8 mouse cellular contexts compared by ENCODE assay signal in genomic region chr17:25867509-25867835, GRCm38 (mm10). TPM values are rescaled to one million over a fixed set of nuclear protein-coding genes. Genes with fewer than 3 reads are reported as not detected.
DNase-seq lines count a peak whose midpoint lies in the region; ATAC-seq and TF ChIP-seq lines count a peak whose summit lies in the region.

No protein-coding gene starts in this region.

- TF ChIP-seq RAD21 in MEL (IDR thresholded peaks at IDR 0.05; ENCODE audit: low read depth, low read length): no peak

- H3K36me3 ChIP-seq in heart, embryonic 14.5 days (ENCODE audit: control insufficient read depth, insufficient read depth, low read length): peaks cover 33% of the 10 kb centered on the region
- peaks cover 0 to 6% of the 10 kb centered on the region in 2 experiments; a peak in 2 of 4 replicates for H3K36me3 ChIP-seq in MEL (ENCODE audit: control insufficient read depth in 1 of 2, insufficient read depth in 2 of 2, low read length in 2 of 2)
- H3K36me3 ChIP-seq in hindbrain, embryonic 15.5 days: no peaks in the 10 kb centered on the region
- H3K36me3 ChIP-seq in midbrain, embryonic 12.5 days: no peaks in the 10 kb centered on the region

- no peak for TF ChIP-seq CTCF in MEL (IDR thresholded peaks at IDR 0.05 in 2 of 3, conservative IDR thresholded peaks at IDR 0.05 in 1 of 3; ENCODE audit: control insufficient read depth in 1 of 3, insufficient read depth in 1 of 3, low read depth in 2 of 3, low read length in 3 of 3, poor library complexity in 1 of 3, severe bottlenecking in 1 of 3)

- ATAC-seq in heart, embryonic 14.5 days (ENCODE audit: insufficient number of reproducible peaks, insufficient read depth, low FRiP score, low read depth): no peak
- no peak for ATAC-seq in hindbrain, embryonic 15.5 days (ENCODE audit: low FRiP score, low read depth)
- no peak for ATAC-seq in midbrain, embryonic 12.5 days (ENCODE audit: low FRiP score, low read depth)

- H3K4me3 ChIP-seq in heart, embryonic 14.5 days (ENCODE audit: control insufficient read depth in 1 of 2, insufficient read depth in 1 of 2, low read depth in 1 of 2, low read length in 2 of 2): peak overlapping the region; percentile 84 to 92
- peak overlapping the region; percentile 76 to 79 for H3K4me3 ChIP-seq in MEL (ENCODE audit: control insufficient read depth in 1 of 2, insufficient read depth in 1 of 2, low read depth in 2 of 2, low read length in 2 of 2)
- peak overlapping the region; percentile 71 for H3K4me3 ChIP-seq in hindbrain, embryonic 15.5 days
- peak overlapping the region; percentile 83 for H3K4me3 ChIP-seq in midbrain, embryonic 12.5 days

- peak overlapping the region; percentile 93 for H3K9ac ChIP-seq in heart, embryonic 14.5 days (ENCODE audit: low read length)
- peak overlapping the region; percentile 80 for H3K9ac ChIP-seq in MEL (ENCODE audit: control insufficient read depth, low read depth, low read length, poor library complexity, severe bottlenecking)
- H3K9ac ChIP-seq in hindbrain, embryonic 15.5 days: peak overlapping the region; percentile 19; the same call in 1 of the 2 replicates
- no peak overlapping the region for H3K9ac ChIP-seq in midbrain, embryonic 12.5 days (replicated peaks)

- H3K27me3 ChIP-seq in heart, embryonic 14.5 days (ENCODE audit: control insufficient read depth, insufficient read depth, low read length): no peaks in the 10 kb centered on the region
- H3K27me3 ChIP-seq in MEL (ENCODE audit: control insufficient read depth in 1 of 2, insufficient read depth in 2 of 2, low read length in 2 of 2): no peaks in the 10 kb centered on the region
- H3K27me3 ChIP-seq in hindbrain, embryonic 15.5 days: no peaks in the 10 kb centered on the region
- H3K27me3 ChIP-seq in midbrain, embryonic 12.5 days: peaks cover 10% of the 10 kb centered on the region

- peak overlapping the region; percentile 86 for H3K4me2 ChIP-seq in heart, embryonic 14.5 days (ENCODE audit: low read length)
- H3K4me2 ChIP-seq in hindbrain, embryonic 15.5 days: peak overlapping the region; percentile 95
- peak overlapping the region; percentile 100 for H3K4me2 ChIP-seq in midbrain, embryonic 12.5 days (replicated peaks)

- H3K79me2 ChIP-seq in MEL (ENCODE audit: control insufficient read depth, insufficient read depth, low read length, poor library complexity): peaks cover 25% of the 10 kb centered on the region

- no peaks in the 10 kb centered on the region for H3K9me3 ChIP-seq in heart, embryonic 14.5 days (ENCODE audit: control insufficient read depth, low read length)
- no peaks in the 10 kb centered on the region for H3K9me3 ChIP-seq in MEL (replicated peaks; ENCODE audit: insufficient read depth, low read length)
- H3K9me3 ChIP-seq in hindbrain, embryonic 15.5 days: no peaks in the 10 kb centered on the region
- H3K9me3 ChIP-seq in midbrain, embryonic 12.5 days: no peaks in the 10 kb centered on the region

- no peak for TF ChIP-seq EP300 in MEL (IDR thresholded peaks at IDR 0.05; ENCODE audit: low read depth in 1 of 2, low read length in 2 of 2)

- H3K4me1 ChIP-seq in heart, embryonic 14.5 days (ENCODE audit: control insufficient read depth in 2 of 2, insufficient read depth in 2 of 2, low read length in 2 of 2): peaks cover 7 to 21% of the 10 kb centered on the region in 2 experiments; a peak in 3 of 4 replicates
- H3K4me1 ChIP-seq in MEL (ENCODE audit: control insufficient read depth in 1 of 2, insufficient read depth in 2 of 2, low read length in 2 of 2): peaks cover 0 to 5% of the 10 kb centered on the region in 2 experiments; a peak in 1 of 4 replicates
- peaks cover 22% of the 10 kb centered on the region for H3K4me1 ChIP-seq in hindbrain, embryonic 15.5 days (replicated peaks)
- peaks cover 18% of the 10 kb centered on the region for H3K4me1 ChIP-seq in midbrain, embryonic 12.5 days

- peak in 1 of 2 experiments; percentile 35; a peak in 1 of 4 replicates for TF ChIP-seq POLR2A in MEL (IDR thresholded peaks at IDR 0.05; ENCODE audit: control insufficient read depth in 1 of 2, insufficient read depth in 1 of 2, low read depth in 1 of 2, low read length in 2 of 2, poor library complexity in 1 of 2)

- peak overlapping the region; percentile 73 to 97 for H3K27ac ChIP-seq in heart, embryonic 14.5 days (replicated peaks in 1 of 2; ENCODE audit: control insufficient read depth in 1 of 2, insufficient read depth in 1 of 2, low read depth in 2 of 2, low read length in 2 of 2)
- peak overlapping the region; percentile 47 for H3K27ac ChIP-seq in MEL (ENCODE audit: control insufficient read depth, low read depth, low read length)
- no peak overlapping the region for H3K27ac ChIP-seq in hindbrain, embryonic 15.5 days (replicated peaks)
- no peak overlapping the region for H3K27ac ChIP-seq in midbrain, embryonic 12.5 days (replicated peaks)

- WGBS in heart, embryonic 14.5 days: 12% methylated on average over 7 of the region's 7 CpGs
- 16% methylated on average over 7 of the region's 7 CpGs for WGBS in hindbrain, embryonic 15.5 days
- 13% methylated on average over 7 of the region's 7 CpGs for WGBS in midbrain, embryonic 12.5 days

- no peak for DNase-seq in heart, postnatal 4 days
- no peak for DNase-seq in MEL (ENCODE audit: low read depth, low spot score)
- no peak for DNase-seq in right cerebral cortex, postnatal 25 days
- no peak for DNase-seq in spleen, adult 12 weeks (ENCODE audit: low spot score)
- no peak for DNase-seq in layer of hippocampus, adult 11-12 months (ENCODE audit: low spot score)

TF ChIP-seq in MEL, 35 proteins besides CTCF, POLR2A, EP300 and RAD21:
- TF ChIP-seq ELF1 (IDR thresholded peaks at IDR 0.05; ENCODE audit: low read depth, low read length) (0 out of 2 replicates have a peak, but pooled peaks have one; percentile 33), TBP (IDR thresholded peaks at IDR 0.05; ENCODE audit: low read depth, low read length) (peak; percentile 53), MAFK (IDR thresholded peaks at IDR 0.05; ENCODE audit: borderline replicate concordance, low read depth, low read length) (no peak), ZMIZ1 (IDR thresholded peaks at IDR 0.05; ENCODE audit: low read depth, low read length) (no peak), E2F4 (IDR thresholded peaks at IDR 0.05; ENCODE audit: borderline replicate concordance, low read depth, low read length) (no peak)

RNA-seq across cellular contexts. Expression of gene Mcrip2, which starts 1.1 kb away (rescaled TPM):
- polyA plus RNA-seq in heart, embryonic 14.5 days (2014; fragmentation: Nextera tagmentation; extraction: Ambion mirVana): 164 and 184 TPM in 2 replicates
- total RNA-seq in heart, postnatal 4 days (2021): 100 to 1,000 TPM; 195 to 217 TPM
- total RNA-seq in MEL (2012; rRNA removed): 73.9 and 88.9 TPM in 2 replicates
- 100 to 1,000 TPM; 107 to 281 TPM for polyA plus RNA-seq in MEL (2012; ENCODE audit: insufficient read depth in 1 of 2, insufficient read length in 2 of 2, low read depth in 1 of 2, low replicate concordance in 2 of 2, missing spikeins in 1 of 2)
- 27.0 and 28.4 TPM in 2 replicates for polyA plus RNA-seq in hindbrain, embryonic 15.5 days (2015; fragmentation: Nextera tagmentation; extraction: Ambion mirVana)
- polyA plus RNA-seq in midbrain, embryonic 12.5 days (2016; fragmentation: Nextera tagmentation; extraction: Ambion mirVana): 6.8 and 8.5 TPM in 2 replicates

RNA-seq across cellular contexts. Expression of gene Wdr90, which starts 6.2 kb away (rescaled TPM):
- polyA plus RNA-seq in heart, embryonic 14.5 days (2014; fragmentation: Nextera tagmentation; extraction: Ambion mirVana): 8.2 and 8.6 TPM in 2 replicates
- total RNA-seq in heart, postnatal 4 days (2021): 10 to 100 TPM; 14.4 to 15.1 TPM
- total RNA-seq in MEL (2012; rRNA removed): 22.5 and 23.7 TPM in 2 replicates
- 10 to 100 TPM in 1 of 2 experiments, not detected in 1; 44.5 TPM for polyA plus RNA-seq in MEL (2012; ENCODE audit: insufficient read depth in 1 of 2, insufficient read length in 2 of 2, low read depth in 1 of 2, low replicate concordance in 2 of 2, missing spikeins in 1 of 2)
- 19.0 and 19.9 TPM in 2 replicates for polyA plus RNA-seq in hindbrain, embryonic 15.5 days (2015; fragmentation: Nextera tagmentation; extraction: Ambion mirVana)
- polyA plus RNA-seq in midbrain, embryonic 12.5 days (2016; fragmentation: Nextera tagmentation; extraction: Ambion mirVana): 38.1 and 38.5 TPM in 2 replicates

RNA-seq across cellular contexts. Expression of gene Mettl26, which starts 7.4 kb away (rescaled TPM):
- polyA plus RNA-seq in heart, embryonic 14.5 days (2014; fragmentation: Nextera tagmentation; extraction: Ambion mirVana): 36.7 and 41.7 TPM in 2 replicates
- 10 to 100 TPM; 10.8 to 11.7 TPM for total RNA-seq in heart, postnatal 4 days (2021)
- total RNA-seq in MEL (2012; rRNA removed): 31.7 and 33.6 TPM in 2 replicates
- 10 to 100 TPM in 1 of 2 experiments, not detected in 1; 50.6 TPM for polyA plus RNA-seq in MEL (2012; ENCODE audit: insufficient read depth in 1 of 2, insufficient read length in 2 of 2, low read depth in 1 of 2, low replicate concordance in 2 of 2, missing spikeins in 1 of 2)
- polyA plus RNA-seq in hindbrain, embryonic 15.5 days (2015; fragmentation: Nextera tagmentation; extraction: Ambion mirVana): 58.7 and 64.1 TPM in 2 replicates
- 59.5 and 65.2 TPM in 2 replicates for polyA plus RNA-seq in midbrain, embryonic 12.5 days (2016; fragmentation: Nextera tagmentation; extraction: Ambion mirVana)

RNA-seq across cellular contexts. Expression of gene Wfikkn1, which starts 13.2 kb away (rescaled TPM):
- 0.27 and 0.53 TPM in 2 replicates for polyA plus RNA-seq in heart, embryonic 14.5 days (2014; fragmentation: Nextera tagmentation; extraction: Ambion mirVana)
- 1 to 10 TPM in 1 of 2 experiments, under 1 TPM in 1; 0.70 to 1.1 TPM for total RNA-seq in heart, postnatal 4 days (2021)
- 0.13 and 0.19 TPM in 2 replicates for total RNA-seq in MEL (2012; rRNA removed)
- under 1 TPM in 1 of 2 experiments, not detected in 1; 0.53 TPM for polyA plus RNA-seq in MEL (2012; ENCODE audit: insufficient read depth in 1 of 2, insufficient read length in 2 of 2, low read depth in 1 of 2, low replicate concordance in 2 of 2, missing spikeins in 1 of 2)
- 0.39 and 0.44 TPM in 2 replicates for polyA plus RNA-seq in hindbrain, embryonic 15.5 days (2015; fragmentation: Nextera tagmentation; extraction: Ambion mirVana)
- polyA plus RNA-seq in midbrain, embryonic 12.5 days (2016; fragmentation: Nextera tagmentation; extraction: Ambion mirVana): 0.52 and 0.60 TPM in 2 replicates

RNA-seq across cellular contexts. Expression of gene Rhot2, which starts 22.8 kb away (rescaled TPM):
- polyA plus RNA-seq in heart, embryonic 14.5 days (2014; fragmentation: Nextera tagmentation; extraction: Ambion mirVana): 11.5 and 12.7 TPM in 2 replicates
- total RNA-seq in heart, postnatal 4 days (2021): 10 to 100 TPM; 77.1 to 78.4 TPM
- total RNA-seq in MEL (2012; rRNA removed): 24.9 and 29.1 TPM in 2 replicates
- 10 to 100 TPM in 1 of 2 experiments, not detected in 1; 54.5 TPM for polyA plus RNA-seq in MEL (2012; ENCODE audit: insufficient read depth in 1 of 2, insufficient read length in 2 of 2, low read depth in 1 of 2, low replicate concordance in 2 of 2, missing spikeins in 1 of 2)
- polyA plus RNA-seq in hindbrain, embryonic 15.5 days (2015; fragmentation: Nextera tagmentation; extraction: Ambion mirVana): 15.1 and 16.6 TPM in 2 replicates
- 17.7 and 21.1 TPM in 2 replicates for polyA plus RNA-seq in midbrain, embryonic 12.5 days (2016; fragmentation: Nextera tagmentation; extraction: Ambion mirVana)

Comparison
In these comparisons a context has a peak if more than half of its experiments do, and no peak if none do; other contexts are left out.
1. H3K27ac ChIP-seq: peak in heart, embryonic 14.5 days (2 of 2) and MEL (single experiment); none in hindbrain, embryonic 15.5 days (single experiment) and midbrain, embryonic 12.5 days (single experiment).
2. Peak in every context shown above with its lines, with median percentiles within 50 percentile points of each other: H3K4me2 ChIP-seq and H3K4me3 ChIP-seq.